Mouse (Mus musculus) embryonic facial prominence, embryonic 13.5 days (tissue): ENCODE results near the gene Gp1bb. TPM values are rescaled to one million over a fixed set of nuclear protein-coding genes. Genes with fewer than 3 reads are reported as not detected.
A peak's percentile ranks its signal among the peaks of the same experiment; 100 is the strongest.

Experiments
- ATAC-seq: fragments of 200-750 bp; cut with Nextera tagmentation; 2 replicates; pipeline ENCODE4 v1.8.0; 2017; ENCODE audit warnings: low read depth; ENCODE audit not compliant: insufficient number of reproducible peaks, insufficient read depth, low FRiP score, low TSS enrichment
- H3K27ac ChIP-seq: fragments of 300-500 bp; sonication (generic); 2 replicates; pipeline ENCODE4 v1.5.1; 2015; ENCODE audit warnings: moderate library complexity, mild to moderate bottlenecking, inconsistent platforms
- H3K27me3 ChIP-seq: fragments of 300-500 bp; sonication (generic); 2 replicates; pipeline ENCODE4 v1.6.1; 2015; ENCODE audit warnings: mild to moderate bottlenecking, inconsistent platforms
- H3K36me3 ChIP-seq: fragments of 300-500 bp; sonication (generic); 2 replicates; pipeline ENCODE4 v1.6.1; 2015; ENCODE audit warnings: mild to moderate bottlenecking, inconsistent platforms
- H3K4me1 ChIP-seq: fragments of 300-500 bp; sonication (generic); 2 replicates; pipeline ENCODE4 v1.6.1; 2015; ENCODE audit warnings: inconsistent platforms
- H3K4me2 ChIP-seq: fragments of 300-500 bp; sonication (generic); 2 replicates; pipeline ENCODE4 v1.6.1; 2015; ENCODE audit warnings: moderate library complexity, mild to moderate bottlenecking, inconsistent platforms
- H3K4me3 ChIP-seq: fragments of 300-500 bp; sonication (generic); 2 replicates; pipeline ENCODE4 v1.5.1; 2015; ENCODE audit warnings: mild to moderate bottlenecking, inconsistent platforms
- H3K9ac ChIP-seq: fragments of 300-500 bp; sonication (generic); 2 replicates; pipeline ENCODE4 v1.6.1; 2015; ENCODE audit warnings: mild to moderate bottlenecking, inconsistent platforms
- H3K9me3 ChIP-seq: fragments of 300-500 bp; sonication (generic); 2 replicates; pipeline ENCODE4 v1.6.1; 2016; ENCODE audit warnings: inconsistent platforms
- WGBS: fragments of 180-500 bp; shearing (Covaris S2); methylation state at CpG from one replicate; pipeline ENCODE4 v1.1.7; 2015; ENCODE audit warnings: mixed read lengths; 5-methylcytosine and 5-hydroxymethylcytosine counted together
- polyA plus RNA-seq: library from polyadenylated mRNA; unstranded; fragments of >200 nt; fragmentation: Nextera tagmentation; extraction: Ambion mirVana; gene quantifications from 2 replicates; pipeline ENCODE4 v1.2.1, GENCODE M21; 2015

The Gp1bb gene
- polyA plus RNA-seq, 1 experiment from 2014 or later = 3.2 TPM

- no peak for ATAC-seq
- Histone ChIP-seq H3K36me3 (peaks cover 22% of the 10 kb centered on the region), H3K4me3 (peak overlapping the region; percentile 82), H3K27ac (peak overlapping the region; percentile 28; the same call in 1 of the 2 replicates), H3K4me1 (peaks cover 37% of the 10 kb centered on the region), H3K9ac (peak overlapping the region; percentile 87), H3K27me3 (peaks cover 42% of the 10 kb centered on the region), H3K4me2 (peak overlapping the region; percentile 86), H3K9me3 (no peaks in the 10 kb centered on the region)
- WGBS = 43% methylated on average over 7 of the region's 7 CpGs
Measured at GRCm38 (mm10) chr16:18628206-18628947, 6.2 kb upstream of the Gp1bb start.

DNA sequence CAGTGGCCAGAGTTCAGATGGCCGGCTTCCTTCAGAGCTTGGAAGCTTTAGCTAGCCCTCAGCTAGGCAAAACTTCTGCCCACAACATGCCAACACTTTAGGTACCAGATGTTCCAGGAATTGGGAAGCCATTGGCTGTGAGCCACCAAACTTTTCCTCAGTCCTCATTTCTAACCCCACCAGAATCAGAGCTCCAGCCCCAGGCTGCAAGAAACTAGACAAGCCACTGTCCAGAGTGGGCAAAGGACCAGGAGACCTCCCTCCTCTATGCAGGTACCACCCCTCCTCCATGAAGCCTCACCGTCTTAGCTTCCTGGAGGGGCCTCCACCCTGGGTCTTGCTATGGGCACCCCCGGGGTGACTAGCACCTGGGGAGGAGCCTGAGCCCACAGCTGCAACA, 5.0 kb upstream of the Gp1bb start:
- Histone ChIP-seq H3K4me2 (peak overlapping the region; percentile 86), H3K4me3 (peak overlapping the region; percentile 82; the same call in 1 of the 2 replicates), H3K9ac (0 out of 2 replicates have a peak overlapping the region, but pooled peaks have one; percentile 87), H3K9me3 (no peaks in the 10 kb centered on the region), H3K27ac (no peak overlapping the region), H3K27me3 (peaks cover 55% of the 10 kb centered on the region), H3K4me1 (peaks cover 37% of the 10 kb centered on the region), H3K36me3 (peaks cover 34% of the 10 kb centered on the region)
- 45% methylated on average over 3 of the region's 3 CpGs for WGBS
- no peak for ATAC-seq

GRCm38 (mm10) chr16:18626376-18626878, 4.2 kb upstream of the Gp1bb start, which contains the start of gene Gm49601:
TSS of gene Gm49601 (minus strand) at chr16:18626427.
- no peaks in the 10 kb centered on the region for H3K9me3 ChIP-seq
- H3K4me2 ChIP-seq = peak within 1 kb of the TSS; percentile 86
- under 1% methylated on average over 64 of the region's 65 CpGs for WGBS
- peaks cover 37% of the 10 kb centered on the region for H3K36me3 ChIP-seq
- H3K27ac ChIP-seq = no peak within 1 kb of the TSS
- peaks cover 45% of the 10 kb centered on the region for H3K4me1 ChIP-seq
- H3K4me3 ChIP-seq = peak within 1 kb of the TSS; percentile 82
- ATAC-seq = no peak; the same call in 1 of the 2 replicates
- peak within 1 kb of the TSS; percentile 87 for H3K9ac ChIP-seq
- H3K27me3 ChIP-seq = peaks cover 62% of the 10 kb centered on the region

GRCm38 (mm10) chr16:18625791-18626311, 3.6 kb upstream of the Gp1bb start:
- Histone ChIP-seq H3K4me3 (peak overlapping the region; percentile 82), H3K4me1 (peaks cover 50% of the 10 kb centered on the region), H3K36me3 (peaks cover 37% of the 10 kb centered on the region), H3K9me3 (no peaks in the 10 kb centered on the region), H3K27me3 (peaks cover 68% of the 10 kb centered on the region), H3K27ac (no peak overlapping the region), H3K4me2 (peak overlapping the region; percentile 86), H3K9ac (peak overlapping the region; percentile 72)
- ATAC-seq = no peak
- 17% methylated on average over 26 of the region's 26 CpGs for WGBS

DNA sequence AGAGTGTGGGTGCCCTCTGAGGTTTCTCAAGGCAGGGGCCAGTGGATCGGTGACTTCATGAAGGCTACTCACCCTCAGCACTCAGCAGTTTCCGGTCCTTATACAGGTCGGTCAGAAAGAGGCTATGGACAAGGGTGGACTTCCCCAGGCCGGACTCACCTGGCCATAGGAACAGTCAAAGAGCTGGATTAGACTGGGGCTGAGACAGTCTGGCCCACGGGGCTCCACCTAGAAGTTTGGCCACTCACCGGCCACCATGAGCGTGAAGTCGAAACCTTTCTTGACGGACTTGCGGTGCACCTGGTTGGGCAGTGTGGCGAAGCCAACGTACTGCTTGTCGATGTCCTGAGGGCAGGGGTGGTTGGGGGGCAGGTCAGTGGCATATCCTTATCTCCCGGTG, 2.9 kb upstream of the Gp1bb start:
- no peak overlapping the region for H3K9ac ChIP-seq
- no peak overlapping the region for H3K4me2 ChIP-seq
- no peak overlapping the region for H3K4me3 ChIP-seq
- H3K27me3 ChIP-seq = peaks cover 75% of the 10 kb centered on the region
- WGBS = 49% methylated on average over 14 of the region's 14 CpGs
- peaks cover 56% of the 10 kb centered on the region for H3K4me1 ChIP-seq
- H3K36me3 ChIP-seq = peaks cover 37% of the 10 kb centered on the region
- no peak overlapping the region for H3K27ac ChIP-seq
- H3K9me3 ChIP-seq = no peaks in the 10 kb centered on the region
- ATAC-seq = no peak

DNA sequence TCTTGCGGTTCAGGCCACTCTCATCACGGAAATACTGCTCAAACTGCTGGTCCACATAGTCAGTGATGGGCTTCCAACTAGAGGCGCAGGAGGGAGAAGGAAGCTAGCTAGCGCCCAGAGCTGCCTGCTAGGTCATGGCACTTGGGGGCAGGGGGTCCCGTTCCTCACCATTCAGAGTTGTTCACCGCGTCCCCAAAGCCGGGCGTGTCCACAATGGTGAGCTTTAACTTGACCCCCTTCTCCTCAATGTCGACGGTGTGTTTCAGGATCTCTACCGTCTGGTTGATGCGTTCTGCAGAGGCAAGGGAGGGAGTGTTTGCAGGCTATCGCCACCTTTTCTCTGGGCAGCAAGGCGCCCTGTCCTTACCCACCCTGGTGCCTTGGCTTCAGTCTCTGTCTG, 2.4 kb upstream of the Gp1bb start:
- H3K4me3 ChIP-seq = no peak overlapping the region
- H3K36me3 ChIP-seq = peaks cover 37% of the 10 kb centered on the region
- H3K9ac ChIP-seq = no peak overlapping the region
- WGBS = 48% methylated on average over 15 of the region's 15 CpGs
- H3K9me3 ChIP-seq = no peaks in the 10 kb centered on the region
- peaks cover 56% of the 10 kb centered on the region for H3K4me1 ChIP-seq
- no peak overlapping the region for H3K27ac ChIP-seq
- H3K27me3 ChIP-seq = peaks cover 80% of the 10 kb centered on the region
- H3K4me2 ChIP-seq = no peak overlapping the region
- no peak for ATAC-seq

- 50% methylated on average over 15 of the region's 15 CpGs for WGBS
- Histone ChIP-seq H3K36me3 (peaks cover 37% of the 10 kb centered on the region), H3K9me3 (no peaks in the 10 kb centered on the region), H3K4me3 (no peak overlapping the region), H3K4me2 (no peak overlapping the region), H3K27me3 (peaks cover 87% of the 10 kb centered on the region), H3K4me1 (peaks cover 52% of the 10 kb centered on the region), H3K9ac (no peak overlapping the region), H3K27ac (no peak overlapping the region)
- ATAC-seq = no peak
Measured at GRCm38 (mm10) chr16:18623751-18624540, 1.7 kb upstream of the Gp1bb start.

- peaks cover 95% of the 10 kb centered on the region for H3K27me3 ChIP-seq
- no peak overlapping the region for H3K27ac ChIP-seq
- H3K9me3 ChIP-seq = no peaks in the 10 kb centered on the region
- peaks cover 37% of the 10 kb centered on the region for H3K36me3 ChIP-seq
- H3K4me2 ChIP-seq = no peak overlapping the region
- peaks cover 44% of the 10 kb centered on the region for H3K4me1 ChIP-seq
- ATAC-seq = no peak
- 45% methylated on average over 29 of the region's 29 CpGs for WGBS
- H3K9ac ChIP-seq = no peak overlapping the region
- H3K4me3 ChIP-seq = 0 out of 2 replicates have a peak overlapping the region, but pooled peaks have one; percentile 2
Measured at GRCm38 (mm10) chr16:18622916-18623750, 930 bp upstream of the Gp1bb start.

DNA sequence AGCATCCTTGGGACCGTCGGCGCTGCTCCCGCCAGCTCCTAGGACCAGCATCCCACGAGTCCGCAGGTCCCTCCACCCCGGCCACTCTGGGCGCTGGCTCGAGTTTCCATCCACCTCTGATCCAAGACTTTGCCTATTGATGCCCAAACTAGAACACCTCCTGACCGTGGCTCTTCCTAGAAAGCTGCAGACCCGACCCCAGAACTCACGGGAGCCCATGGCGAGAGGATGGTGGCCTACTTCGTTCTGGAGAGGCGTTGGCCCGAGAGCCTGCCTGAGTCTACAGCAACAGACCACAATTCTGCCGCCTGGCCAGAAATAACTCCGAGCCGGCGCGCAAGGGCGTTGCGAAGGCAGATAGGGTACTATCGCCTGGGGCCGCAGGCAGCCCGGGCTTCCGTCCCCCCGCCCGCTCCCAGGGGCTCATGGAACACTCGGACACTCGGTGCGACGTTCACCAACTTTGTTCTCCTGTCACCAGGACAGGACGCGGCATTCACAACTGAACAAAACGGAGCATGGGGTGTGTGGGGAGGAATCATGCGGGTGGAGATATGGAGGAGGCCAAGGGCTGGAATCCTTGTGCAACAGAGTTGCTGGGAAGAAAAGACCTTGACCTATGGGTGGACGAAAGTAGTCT, 721 bp downstream of the Gp1bb start:
- peak overlapping the region; percentile 54 for H3K4me3 ChIP-seq
- H3K36me3 ChIP-seq = peaks cover 37% of the 10 kb centered on the region
- peaks cover 39% of the 10 kb centered on the region for H3K4me1 ChIP-seq
- peak overlapping the region; percentile 97 for H3K4me2 ChIP-seq
- no peaks in the 10 kb centered on the region for H3K9me3 ChIP-seq
- 5% methylated on average over 38 of the region's 38 CpGs for WGBS
- no peak for ATAC-seq
- peak overlapping the region; percentile 69 for H3K9ac ChIP-seq
- no peak overlapping the region for H3K27ac ChIP-seq
- peaks cover 94% of the 10 kb centered on the region for H3K27me3 ChIP-seq

GRCm38 (mm10) chr16:18620601-18621361, 1.4 kb downstream of the Gp1bb start:
- Histone ChIP-seq H3K9me3 (no peaks in the 10 kb centered on the region), H3K27me3 (peaks cover 87% of the 10 kb centered on the region), H3K36me3 (peaks cover 37% of the 10 kb centered on the region), H3K4me2 (peak overlapping the region; percentile 97), H3K4me3 (peak overlapping the region; percentile 54), H3K27ac (no peak overlapping the region), H3K9ac (peak overlapping the region; percentile 69), H3K4me1 (peaks cover 33% of the 10 kb centered on the region)
- 0 out of 2 replicates have a peak, but pooled peaks have one; percentile 32 for ATAC-seq
- WGBS = under 1% methylated on average over 74 of the region's 74 CpGs
